Mouse (Mus musculus) cerebellum, adult 2 months (tissue): ENCODE results near the gene Ifna1.

Source experiments
- CTCF ChIP-seq: fragments of 200-500 bp; IDR thresholded peaks from 2 replicates; pipeline ENCODE4 v1.5.1; 2011; ENCODE audit warnings: low read depth, mild to moderate bottlenecking, control low read depth, low read length, moderate library complexity, borderline replicate concordance; ENCODE audit not compliant: insufficient read depth
- POLR2A ChIP-seq: fragments of 200-500 bp; IDR thresholded peaks from 2 replicates; pipeline ENCODE4 v1.6.1; 2011; ENCODE audit warnings: low read length, control low read depth, borderline replicate concordance; ENCODE audit not compliant: insufficient read depth

GRCm38 (mm10) chr4:88864599-88864998 is 14.7 kb downstream of the Ifna1 start:
- TF ChIP-seq CTCF (no peak), POLR2A (no peak)
